Mouse (Mus musculus) bone marrow, adult 2 months (tissue): ENCODE results near the gene Tmem59. TPM values are rescaled to one million over a fixed set of nuclear protein-coding genes. Genes with fewer than 3 reads are reported as not detected.

ENCODE experiments used
- H3K27ac ChIP-seq: fragments of 200-500 bp; 2 replicates; pipeline ENCODE4 v1.5.1; 2012; ENCODE audit warnings: low read depth, mild to moderate bottlenecking, control low read depth, inconsistent platforms, low read length; ENCODE audit not compliant: control insufficient read depth, poor library complexity, insufficient read depth
- H3K4me1 ChIP-seq: fragments of 200-500 bp; 2 replicates; pipeline ENCODE4 v1.6.1; 2011; ENCODE audit warnings: low read length; ENCODE audit not compliant: control insufficient read depth, insufficient read depth
- H3K4me3 ChIP-seq: fragments of 200-500 bp; replicated peaks from 2 replicates; pipeline ENCODE3; 2011; ENCODE audit warnings: mild to moderate bottlenecking, low read depth, low read length, control low read depth; ENCODE audit not compliant: control insufficient read depth
- CTCF ChIP-seq: fragments of 200-500 bp; IDR thresholded peaks from 2 replicates; pipeline ENCODE4 v1.5.1; 2011; ENCODE audit warnings: low read length, control low read depth; ENCODE audit not compliant: control insufficient read depth, insufficient read depth
- POLR2A ChIP-seq: fragments of 200-500 bp; IDR thresholded peaks from 2 replicates; pipeline ENCODE4 v1.6.1; 2011; ENCODE audit warnings: low read depth, mild to moderate bottlenecking, control low read depth, low read length, borderline replicate concordance; ENCODE audit not compliant: control insufficient read depth
- WGBS: fragments of 180-500 bp; shearing (Covaris S2); methylation state at CpG from one replicate; pipeline ENCODE4 v1.1.7; 2018; 5-methylcytosine and 5-hydroxymethylcytosine counted together
- polyA plus RNA-seq: library from polyadenylated mRNA; stranded (reverse); fragments of >200 nt; gene quantifications from 2 replicates; pipeline ENCODE4 v1.2.4, GENCODE M21; 2011; ENCODE audit warnings: low replicate concordance; ENCODE audit not compliant: missing spikeins, insufficient read depth, insufficient read length

The Tmem59 gene
- polyA plus RNA-seq, 1 experiment = 44.6 TPM

- H3K4me1 ChIP-seq = peaks cover 1% of the 10 kb centered on the region; the same call in 1 of the 2 replicates
- TF ChIP-seq CTCF (peak; percentile 59), POLR2A (no peak)
- 20% methylated on average over 4 of the region's 4 CpGs for WGBS
- H3K27ac ChIP-seq = no peak overlapping the region
- H3K4me3 ChIP-seq = no peak overlapping the region
These were observed 72.3 kb downstream of the Tmem59 start for GRCm38 (mm10) chr4:107250494-107250893.

Other genes with a start within 250 kb of the Tmem59 start
- 37.4 and 40.1 TPM in 2 replicates for gene Mrpl37, start 111.5 kb upstream of the Tmem59 start, polyA plus RNA-seq
- 1.5 and 4.7 TPM in 2 replicates for gene Cyb5rl, start 111.4 kb upstream of the Tmem59 start, polyA plus RNA-seq
- not detected in 2 replicates for gene Cdcp2, start 81.5 kb upstream of the Tmem59 start, polyA plus RNA-seq
- 26.5 and 33.5 TPM in 2 replicates for gene Tceanc2, start 717 bp downstream of the Tmem59 start, polyA plus RNA-seq
- gene Ldlrad1, start 30.8 kb downstream of the Tmem59 start, polyA plus RNA-seq = not detected in 2 replicates
- 5.9 and 16.0 TPM in 2 replicates for gene Lrrc42, start 75.1 kb downstream of the Tmem59 start, polyA plus RNA-seq
- 2.7 and 4.1 TPM in 2 replicates for gene Hspb11, start 75.2 kb downstream of the Tmem59 start, polyA plus RNA-seq
- 0.90 TPM in 1 of 2 replicates, not detected in the other for gene Dio1, start 128.8 kb downstream of the Tmem59 start, polyA plus RNA-seq
- gene Yipf1, start 136.0 kb downstream of the Tmem59 start, polyA plus RNA-seq = 24.4 and 55.6 TPM in 2 replicates
- 5.0 and 17.2 TPM in 2 replicates for gene Ndc1, start 189.4 kb downstream of the Tmem59 start, polyA plus RNA-seq